Mouse (Mus musculus) left cerebral cortex, adult 2 months (tissue): ENCODE measurements at regions not wholly inside any gene's neighbourhood (a gene's known extent, or its start where the extent isn't known, plus 50 kb on each side); places are given as distances from the start of the nearest gene placed in this dataset.

Source experiments
- DNase-seq, 2 experiments: peaks; one replicate each; pipeline ENCODE4 v3.0.0; 2021 to 2022; ENCODE audit warnings: low spot score in 2 of 2, mixed read lengths in 1 of 2; ENCODE audit errors: extremely low spot score in 1 of 2
- H3K27ac ChIP-seq: fragments of 200-600 bp; 2 replicates; pipeline ENCODE4 v1.8.1; 2022
- H3K4me3 ChIP-seq: fragments of 200-600 bp; 2 replicates; pipeline ENCODE4 v1.8.1; 2022
- CTCF ChIP-seq: fragments of 200-600 bp; IDR thresholded peaks from 2 replicates; pipeline ENCODE4 v1.8.1; 2022; ENCODE audit warnings: antibody characterized with exemption, mild to moderate bottlenecking, moderate library complexity
- intact Hi-C: fragments of 180-260 bp; cut with DNase I; formaldehyde crosslinking; loops from one replicate; pipeline ENCODE4 v1.15.1; 2025

GRCm38 (mm10) chr10:17332025-17332767 lies 390.8 kb upstream of the Cited2 start:
- Histone ChIP-seq H3K27ac (no peak overlapping the region; the same call in 1 of the 2 replicates), H3K4me3 (peak overlapping the region; percentile 46)
- TF ChIP-seq CTCF, result no peak
- intact Hi-C loops, result no loop called here
- DNase-seq, result no peak

- Histone ChIP-seq H3K4me3 (no peak overlapping the region), H3K27ac (no peak overlapping the region)
- intact Hi-C loops, result no loop called here
- no peak for DNase-seq
- TF ChIP-seq CTCF, result no peak
Observed at GRCm38 (mm10) chr10:17332986-17333385, 390.0 kb upstream of the Cited2 start.

- intact Hi-C loops, result no loop called here
- H3K4me3 ChIP-seq, result no peak overlapping the region
- no peak for DNase-seq
- TF ChIP-seq CTCF, result no peak
- no peak overlapping the region for H3K27ac ChIP-seq
Observed at GRCm38 (mm10) chr10:17333676-17334075, 389.3 kb upstream of the Cited2 start.

GRCm38 (mm10) chr10:17337217-17337616 lies 385.8 kb upstream of the Cited2 start:
- Histone ChIP-seq H3K4me3 (no peak overlapping the region), H3K27ac (no peak overlapping the region)
- DNase-seq, result no peak
- intact Hi-C loops, result no loop called here
- no peak for TF ChIP-seq CTCF

- intact Hi-C loops, result no loop called here
- Histone ChIP-seq H3K27ac (no peak overlapping the region), H3K4me3 (no peak overlapping the region)
- TF ChIP-seq CTCF, result no peak
- no peak for DNase-seq
Observed at GRCm38 (mm10) chr10:17343829-17344228, 379.2 kb upstream of the Cited2 start.

- no peak overlapping the region for H3K4me3 ChIP-seq
- intact Hi-C loops, result no loop called here
- no peak overlapping the region for H3K27ac ChIP-seq
- no peak for DNase-seq
- TF ChIP-seq CTCF, result no peak
Observed at GRCm38 (mm10) chr10:17352202-17352994, 370.6 kb upstream of the Cited2 start.

- no peak for DNase-seq
- intact Hi-C loops, result no loop called here
- no peak overlapping the region for H3K4me3 ChIP-seq
- TF ChIP-seq CTCF, result no peak
- no peak overlapping the region for H3K27ac ChIP-seq
Observed at GRCm38 (mm10) chr10:17355476-17355875, 367.5 kb upstream of the Cited2 start.

- Histone ChIP-seq H3K4me3 (no peak overlapping the region), H3K27ac (no peak overlapping the region)
- DNase-seq, result no peak
- intact Hi-C loops, result no loop called here
- no peak for TF ChIP-seq CTCF
Observed at GRCm38 (mm10) chr10:17356041-17356440, 367.0 kb upstream of the Cited2 start.

GRCm38 (mm10) chr10:17362643-17363042 lies 360.4 kb upstream of the Cited2 start:
- no peak overlapping the region for H3K27ac ChIP-seq
- intact Hi-C loops, result no loop called here
- H3K4me3 ChIP-seq, result no peak overlapping the region
- no peak for DNase-seq
- no peak for TF ChIP-seq CTCF

GRCm38 (mm10) chr10:17366042-17366740 lies 356.8 kb upstream of the Cited2 start:
- H3K27ac ChIP-seq, result no peak overlapping the region
- H3K4me3 ChIP-seq, result no peak overlapping the region
- intact Hi-C loops, result no loop called here
- no peak for DNase-seq
- TF ChIP-seq CTCF, result no peak

GRCm38 (mm10) chr10:17367026-17367425 lies 356.0 kb upstream of the Cited2 start:
- H3K4me3 ChIP-seq, result no peak overlapping the region
- intact Hi-C loops, result no loop called here
- DNase-seq, result no peak
- TF ChIP-seq CTCF, result no peak
- no peak overlapping the region for H3K27ac ChIP-seq

- H3K27ac ChIP-seq, result no peak overlapping the region
- intact Hi-C loops, result no loop called here
Observed at GRCm38 (mm10) chr10:17367430-17367829, 355.6 kb upstream of the Cited2 start.

More at GRCm38 (mm10) chr10:17367430-17367829, 355.6 kb upstream of the Cited2 start:
- TF ChIP-seq CTCF, result no peak
- no peak for DNase-seq
- no peak overlapping the region for H3K4me3 ChIP-seq
